Mouse (Mus musculus) c-Kit-positive CD71-negative TER-119-negative erythroid progenitor cells, embryonic 14.5 days (primary cell): ENCODE measurements at regions not wholly inside any gene's neighbourhood (a gene's known extent, or its start where the extent isn't known, plus 50 kb on each side); places are given as distances from the start of the nearest gene placed in this dataset.

Experiments
- DNase-seq: peaks from one replicate; pipeline ENCODE4 v3.0.0-alpha.2; 2013; ENCODE audit warnings: low read depth

DNA sequence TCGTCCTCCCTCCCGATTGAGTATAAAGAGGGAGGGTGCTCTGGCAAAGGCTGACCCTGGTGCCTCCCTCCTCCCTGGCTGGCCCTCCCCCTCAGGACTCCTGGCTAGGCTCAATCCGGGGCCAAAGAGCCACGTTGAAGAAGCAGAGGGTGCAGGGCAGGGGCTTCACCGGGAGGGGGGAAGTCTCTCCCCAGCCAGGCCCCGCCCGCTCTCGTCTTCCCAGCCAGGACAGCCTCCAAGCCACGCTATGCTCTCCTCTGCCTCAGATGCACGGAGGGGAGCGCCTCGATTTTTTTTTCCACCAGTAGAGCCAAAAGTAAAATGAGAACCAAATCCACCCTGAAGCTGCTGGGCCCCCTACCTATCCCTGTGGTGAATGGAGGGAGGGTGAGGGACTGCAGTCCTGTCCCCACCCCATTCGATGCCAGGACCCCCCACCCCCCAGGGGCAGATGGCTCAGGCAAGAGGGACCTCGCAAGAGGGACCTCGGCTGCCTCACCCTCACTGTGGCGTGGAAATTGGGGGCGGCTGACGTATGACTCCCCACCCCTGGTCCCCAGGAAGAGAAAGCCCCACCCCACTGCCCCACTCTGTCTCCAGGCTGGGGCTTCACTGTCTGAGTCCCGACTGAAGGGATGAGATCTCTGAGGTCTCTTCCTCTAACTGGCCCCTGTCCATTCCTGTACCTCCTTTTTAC, 53.2 kb upstream of the Col1a1 start:
- DNase-seq: no peak

DNA sequence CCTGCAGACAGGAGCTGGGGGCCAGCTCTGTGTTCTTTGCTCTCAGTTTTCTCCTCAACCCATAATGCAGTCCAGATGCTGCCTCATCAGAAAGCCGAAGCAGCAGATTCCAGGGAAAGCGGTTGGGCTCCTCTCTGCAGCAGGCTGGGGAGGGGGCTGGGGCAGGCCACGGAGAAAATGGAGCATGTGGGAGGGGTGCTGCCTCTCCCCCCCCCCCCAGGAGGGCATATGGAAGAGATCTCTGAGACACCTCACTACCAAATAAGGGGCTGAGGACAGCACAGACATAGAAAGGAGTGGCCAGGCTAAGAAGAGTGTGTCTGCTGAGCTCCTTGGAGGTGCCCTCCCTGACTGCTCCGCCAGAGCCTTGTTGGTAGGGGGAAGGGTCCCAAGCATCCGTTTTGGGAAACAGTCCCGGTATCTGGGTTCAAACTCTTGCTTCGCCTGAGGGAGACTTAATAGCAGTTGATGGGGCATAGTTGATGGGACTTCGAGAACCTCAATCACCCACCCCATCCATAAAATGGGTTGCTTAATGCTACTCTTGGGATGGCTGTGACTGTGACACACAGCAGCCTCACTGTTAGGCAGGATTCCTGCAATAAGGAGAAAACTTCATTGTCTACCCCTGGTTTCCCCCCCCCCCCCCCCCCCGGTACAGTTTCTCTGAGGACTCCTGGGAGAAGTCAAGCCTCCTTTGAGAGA, 53.9 kb upstream of the Col1a1 start:
- DNase-seq: no peak

DNA sequence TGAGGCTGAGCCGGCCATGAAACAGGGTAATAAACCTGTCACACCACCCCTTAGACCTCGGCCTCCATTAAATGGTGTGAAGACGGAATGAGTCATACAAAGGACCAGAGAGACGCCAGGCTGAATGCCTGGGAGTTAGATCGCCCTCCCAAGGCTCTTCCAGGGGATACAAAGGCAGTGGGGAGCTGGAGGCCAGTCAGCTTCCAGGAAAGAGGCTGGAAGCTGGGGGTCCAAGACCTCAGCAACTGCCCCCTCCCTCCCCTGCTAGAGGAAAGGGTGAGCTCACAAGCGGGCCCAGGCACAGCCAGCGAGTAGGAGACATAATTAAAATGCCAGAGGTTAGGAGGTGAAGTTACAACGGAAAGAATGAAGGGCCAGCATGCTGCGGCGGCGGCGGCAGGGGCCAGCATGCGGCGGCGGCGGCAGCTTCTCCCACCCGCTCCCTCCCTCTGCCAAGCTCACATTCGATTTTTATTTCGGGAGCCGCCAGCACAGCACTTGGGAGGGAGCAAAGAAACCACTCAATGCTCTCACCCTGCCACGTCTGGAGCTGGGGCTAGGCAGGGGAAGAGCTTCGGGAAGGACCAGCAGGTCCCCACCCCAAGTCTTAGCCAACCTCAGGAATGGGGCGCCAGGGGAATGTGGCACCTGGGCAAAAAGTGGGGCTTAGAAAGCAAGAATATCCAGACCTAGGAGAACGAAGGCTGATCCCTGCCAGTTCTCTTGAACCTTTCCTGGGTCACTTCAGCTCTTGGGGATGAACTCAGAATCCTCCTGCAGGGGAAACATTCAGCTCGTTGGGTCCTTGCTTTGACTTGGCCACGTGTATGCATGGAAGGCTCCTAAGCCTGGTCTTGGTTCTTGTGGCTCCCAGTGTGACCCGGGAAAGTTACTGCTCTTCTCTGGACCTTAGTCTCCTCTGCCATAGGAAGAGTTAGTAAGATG, 54.9 kb upstream of the Col1a1 start:
- no peak for DNase-seq

DNA sequence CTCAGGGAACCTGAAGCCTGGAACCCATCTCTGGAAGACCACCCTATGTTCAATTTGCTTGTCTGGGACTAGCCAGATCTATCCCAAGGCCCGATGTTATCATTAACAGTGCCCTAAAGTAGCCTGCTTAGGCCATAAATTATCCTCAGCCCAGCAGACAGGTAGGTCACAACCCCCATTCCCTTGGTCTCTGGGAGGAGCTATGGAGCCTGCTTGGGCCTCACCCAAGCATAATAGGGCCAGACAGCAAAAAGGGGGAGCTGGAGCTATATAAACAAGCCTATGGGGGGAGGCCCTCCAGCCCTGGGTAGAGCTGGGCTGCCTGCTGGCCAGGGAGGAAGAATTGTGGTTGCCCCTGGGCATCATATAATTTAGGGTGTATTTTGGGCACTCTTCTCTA, 59.3 kb upstream of the Col1a1 start:
- no peak for DNase-seq

DNA sequence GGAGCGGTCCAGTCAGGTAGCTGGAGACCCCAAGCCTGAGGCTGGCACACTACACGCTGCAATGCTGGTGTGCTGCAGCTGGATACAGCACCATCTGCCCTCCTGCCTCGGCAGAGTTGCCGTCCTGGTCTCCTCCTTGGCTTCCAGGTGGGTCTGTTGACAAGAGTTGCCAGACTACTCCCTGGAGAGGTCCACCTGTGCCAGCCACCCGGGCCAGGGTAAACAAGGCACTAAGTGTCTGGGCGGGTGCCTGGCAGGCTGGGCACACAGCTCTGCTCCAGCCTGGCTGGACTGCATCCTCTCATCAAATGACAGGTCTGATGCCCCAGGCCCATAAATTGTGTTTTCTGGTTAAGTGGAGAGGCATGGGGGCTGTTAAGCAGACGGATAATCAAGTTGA, 61.0 kb upstream of the Col1a1 start:
- DNase-seq: no peak

DNA sequence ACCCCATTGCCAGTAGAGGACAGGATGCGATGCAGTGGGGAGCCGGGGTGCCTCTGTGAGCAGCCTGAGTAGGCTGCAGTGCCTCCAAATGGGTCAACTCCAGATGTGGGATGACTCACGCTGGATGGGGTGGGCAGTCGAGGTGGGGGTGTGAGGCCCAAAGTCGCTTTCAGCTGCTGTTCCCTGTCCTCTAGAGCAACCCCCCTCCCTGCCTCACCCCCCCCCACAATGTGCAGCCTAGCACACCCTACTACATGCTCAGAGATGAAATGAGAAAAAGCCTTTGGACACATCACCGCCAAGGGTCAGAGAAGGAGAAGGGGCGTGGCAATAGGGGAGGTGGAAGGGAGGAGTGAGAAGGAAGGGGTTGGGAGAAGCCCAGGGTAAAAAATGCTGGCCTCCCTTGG, 61.9 kb upstream of the Col1a1 start:
- no peak for DNase-seq

DNA sequence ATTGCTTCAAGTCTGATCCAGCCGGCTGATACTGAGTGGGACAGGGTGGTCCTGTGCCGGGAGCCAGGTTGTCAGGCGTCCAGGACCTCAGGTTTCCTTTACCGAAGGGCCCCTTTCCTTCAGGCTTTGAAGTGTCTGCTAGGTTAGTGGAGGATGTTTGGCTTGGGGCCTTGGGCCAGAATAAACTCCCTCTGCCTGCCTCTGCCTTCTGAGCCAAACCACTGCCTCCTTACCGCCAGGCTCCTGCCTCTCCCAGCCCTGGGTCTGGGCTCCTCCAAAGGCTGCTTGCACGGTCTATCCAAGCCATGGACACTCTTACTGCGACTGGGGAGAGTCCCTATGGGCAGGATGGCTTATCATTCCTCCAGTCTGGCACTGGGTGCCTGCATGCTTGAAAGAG, 62.3 kb upstream of the Col1a1 start:
- DNase-seq: no peak

DNA sequence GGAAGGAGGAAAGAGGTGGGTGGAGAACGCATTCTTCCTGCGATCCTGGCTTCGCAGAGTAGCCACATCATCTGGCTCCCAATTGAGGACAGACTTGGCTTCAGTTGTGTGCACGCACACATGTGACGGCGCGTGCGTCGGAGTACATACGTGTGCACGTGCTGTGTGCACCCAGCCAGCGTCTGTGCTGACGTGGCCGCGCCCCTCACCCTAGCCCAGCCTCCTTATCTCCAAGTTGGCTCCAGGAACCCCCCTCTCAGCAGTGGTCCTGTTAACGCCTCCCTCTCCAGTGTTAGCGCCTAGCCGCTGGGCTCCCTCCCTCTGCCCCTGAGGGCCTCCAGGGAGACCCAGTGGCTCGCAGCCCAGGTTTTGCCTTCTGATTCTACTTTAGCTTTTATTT, 63.1 kb upstream of the Col1a1 start:
- no peak for DNase-seq

DNA sequence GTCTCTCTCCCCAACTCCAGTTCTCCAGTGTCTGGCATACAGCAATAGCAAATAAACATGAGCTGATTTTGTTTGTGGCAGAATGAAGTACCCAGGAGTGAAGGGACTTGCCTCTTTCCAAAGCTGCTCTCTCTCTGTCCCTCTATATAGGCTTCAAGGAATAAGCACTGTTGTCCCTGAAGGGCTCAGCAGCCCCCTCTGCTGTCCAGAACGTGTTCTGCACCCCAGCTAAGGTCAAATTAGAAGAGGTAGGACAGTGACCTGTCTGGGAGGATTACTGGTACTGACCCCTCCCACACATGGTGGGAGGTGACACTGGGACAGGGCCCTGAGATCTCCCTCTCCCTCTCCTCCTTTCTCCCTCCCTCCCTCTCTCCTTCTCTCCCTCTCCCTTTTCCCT, 65.7 kb upstream of the Col1a1 start:
- DNase-seq: peak; percentile 41

DNA sequence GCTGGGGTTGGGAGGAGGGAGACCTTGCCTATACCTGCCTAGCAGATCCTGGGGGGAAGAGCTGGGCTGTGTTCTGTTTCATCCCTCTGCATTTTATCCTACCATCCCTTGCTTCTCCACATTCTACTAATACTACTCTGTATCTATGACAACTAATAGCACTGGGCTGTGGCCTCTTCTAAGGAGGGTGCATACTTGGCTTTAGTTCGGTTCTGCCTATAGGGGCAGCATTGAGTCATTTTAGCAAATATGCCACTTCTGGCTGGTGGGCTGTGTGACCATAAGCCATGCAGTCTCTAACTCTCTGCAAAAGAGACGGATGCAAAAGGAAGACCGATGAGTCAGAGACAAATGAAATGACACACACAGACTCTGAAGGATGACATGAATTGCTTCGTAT, 66.2 kb upstream of the Col1a1 start:
- DNase-seq: peak; percentile 28

DNA sequence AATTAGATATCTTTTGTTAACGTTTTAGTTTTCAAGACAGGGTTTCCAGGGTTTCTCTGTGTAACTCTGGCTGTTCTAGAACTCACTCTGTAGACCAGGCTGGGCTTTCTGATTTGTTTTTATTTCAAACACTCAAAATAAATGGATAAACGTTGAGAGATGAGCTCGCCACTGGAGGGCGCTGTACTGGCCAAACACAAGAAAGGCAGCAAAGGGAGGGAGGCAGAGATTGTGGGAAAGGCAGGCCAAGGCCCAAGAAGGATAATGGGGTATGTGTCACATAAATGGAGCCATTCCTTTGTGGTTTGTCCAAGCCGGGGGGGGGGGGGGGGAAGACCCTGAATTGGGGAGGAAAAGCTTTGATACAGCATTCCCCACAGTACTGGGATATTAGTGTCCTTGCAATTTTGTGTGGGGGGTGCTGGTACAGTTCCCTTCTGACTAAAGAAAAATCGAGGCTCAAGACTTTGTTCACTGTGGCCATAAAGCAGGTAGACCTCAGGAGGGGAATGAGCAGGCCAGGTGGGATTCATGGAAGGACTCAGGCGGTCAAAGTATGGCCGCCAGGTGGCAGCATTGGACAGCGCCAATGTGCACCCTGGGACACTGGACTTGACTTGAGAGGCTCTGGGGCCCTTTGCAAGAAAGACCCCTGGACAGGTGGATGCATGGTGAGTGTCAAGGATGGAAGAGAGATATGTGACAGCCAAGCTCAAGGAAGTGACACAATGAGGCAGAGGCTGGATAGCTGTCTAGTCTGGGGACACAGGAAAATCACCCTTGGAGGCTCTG, 69.7 kb upstream of the Col1a1 start:
- DNase-seq: peak; percentile 60

DNA sequence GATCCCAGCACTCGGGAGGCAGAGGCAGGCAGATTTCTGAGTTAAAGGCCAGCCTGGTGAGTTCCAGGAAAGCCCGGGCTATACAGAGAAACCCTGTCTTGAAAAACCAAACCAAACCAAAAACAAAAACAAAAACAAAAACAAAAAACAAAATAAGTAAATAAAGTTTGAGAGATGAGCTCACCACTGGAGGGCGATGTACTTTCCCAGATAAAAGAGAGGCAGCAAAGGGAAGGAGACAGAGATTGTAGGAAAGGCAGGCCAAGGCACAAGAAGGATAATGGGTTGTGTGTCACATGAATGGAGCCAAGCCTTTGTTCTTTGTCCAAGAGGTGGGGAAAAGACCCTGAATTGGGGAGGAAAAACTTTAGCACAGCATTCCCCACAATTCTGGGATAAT, 67.6 kb upstream of the Tmem92 start:
- DNase-seq: no peak

DNA sequence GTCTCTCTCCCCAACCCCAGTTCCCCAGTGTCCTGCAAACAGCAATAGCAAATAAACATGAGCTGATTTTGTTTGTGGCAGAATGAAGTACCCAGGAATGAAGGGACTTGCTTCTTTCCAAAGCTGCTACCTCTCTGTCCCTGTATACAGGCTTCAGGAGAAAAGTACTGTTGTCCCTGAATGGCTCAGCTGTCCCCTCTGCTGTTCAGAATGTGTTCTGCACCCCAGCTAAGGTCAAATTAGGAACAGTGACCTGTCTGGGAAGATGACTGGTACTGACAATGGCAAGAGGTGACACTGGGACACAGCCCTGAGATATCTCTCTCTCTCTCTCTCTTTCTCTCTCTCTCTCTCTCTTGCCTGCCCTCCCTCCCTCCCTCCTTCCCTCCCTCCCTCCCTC, 56.6 kb upstream of the Tmem92 start:
- peak; percentile 10 for DNase-seq

DNA sequence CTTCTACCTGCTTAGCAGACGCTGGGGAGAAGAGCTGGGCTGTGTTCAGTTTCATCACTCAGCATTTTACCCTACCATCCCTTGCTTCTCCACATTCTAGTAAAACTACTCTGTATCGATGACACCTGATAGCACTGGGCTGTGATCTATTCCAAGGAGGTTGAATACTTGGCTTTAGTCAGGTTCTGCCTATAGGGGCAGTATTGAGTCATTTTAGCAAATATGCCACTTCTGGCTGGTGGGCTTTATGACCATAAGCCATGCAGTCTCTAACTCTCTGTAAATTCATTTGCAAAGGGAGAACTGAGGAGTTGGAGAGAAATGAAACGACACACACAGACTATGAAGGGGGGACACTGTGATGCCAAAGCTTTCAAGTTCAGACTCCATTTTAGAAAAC, 55.6 kb upstream of the Tmem92 start:
- peak; percentile 17 for DNase-seq

DNA sequence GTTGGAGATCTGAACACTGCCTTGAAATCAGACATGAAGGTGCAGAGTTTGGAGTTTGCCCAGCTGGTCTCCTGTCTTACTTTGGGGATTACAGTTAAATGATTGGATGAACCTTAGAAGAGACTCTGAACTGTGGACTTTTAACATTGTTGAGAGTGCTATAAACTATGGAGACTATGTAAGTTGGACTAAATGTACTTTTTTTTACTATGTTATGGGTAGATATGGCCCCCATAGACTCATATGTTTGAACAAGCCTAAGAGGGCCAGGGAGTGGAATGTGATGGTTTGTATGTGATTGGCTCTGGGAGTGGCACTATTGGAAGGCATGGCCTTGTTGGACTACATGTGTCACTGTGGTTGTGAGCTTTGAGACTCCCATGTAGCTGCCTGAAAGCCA, 53.8 kb upstream of the Tmem92 start:
- DNase-seq: no peak

DNA sequence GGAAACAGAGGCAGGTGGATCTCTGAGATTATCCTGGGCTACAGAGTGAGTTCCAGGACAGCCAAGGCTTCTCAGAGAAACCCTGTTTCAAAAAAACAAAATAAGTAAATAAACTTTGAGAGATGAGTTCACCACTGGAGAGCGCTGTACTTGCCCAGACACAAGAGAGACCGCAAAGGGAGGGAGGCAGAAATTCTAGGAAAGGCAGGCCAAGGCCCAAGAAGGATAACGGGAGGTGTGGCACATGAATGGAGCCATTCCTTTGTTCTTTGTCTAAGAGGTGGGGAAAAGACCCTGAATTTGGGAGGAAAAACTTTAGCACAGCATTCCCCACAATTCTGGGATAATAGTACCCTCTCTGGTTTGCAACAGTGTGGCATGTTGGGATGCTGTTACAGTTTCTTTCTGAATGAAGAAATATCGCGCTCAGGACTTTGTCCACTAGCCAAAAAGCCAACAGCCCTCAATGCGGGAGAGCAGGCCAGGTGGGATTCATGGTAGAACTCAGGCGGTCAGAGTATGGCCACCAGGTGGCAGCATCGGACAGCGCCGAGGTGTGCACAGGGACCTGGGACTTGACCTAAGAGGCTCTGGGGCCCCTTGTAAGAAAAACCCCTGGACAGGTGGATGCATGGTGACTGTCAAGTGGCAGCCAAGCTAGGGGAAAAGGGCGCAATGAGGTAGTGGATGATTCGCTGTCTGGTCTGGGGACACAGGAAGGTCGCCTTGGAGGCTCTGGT, 49.9 kb upstream of the Tmem92 start:
- DNase-seq: peak; percentile 44
